Mouse (Mus musculus) large intestine, adult 2 months (tissue): ENCODE results near the gene Exoc4. TPM values are rescaled to one million over a fixed set of nuclear protein-coding genes. Genes with fewer than 3 reads are reported as not detected.

Experiments
- DNase-seq: peaks from one replicate; pipeline ENCODE4 v3.0.0-alpha.2; 2012; ENCODE audit warnings: low read depth, low spot score
- WGBS: fragments of 180-500 bp; shearing (Covaris S2); methylation state at CpG from one replicate; pipeline ENCODE4 v1.1.7; 2018; 5-methylcytosine and 5-hydroxymethylcytosine counted together
- polyA plus RNA-seq: library from polyadenylated mRNA; depleted of rRNA; stranded (reverse); fragments of >200 nt; gene quantifications from 2 replicates; pipeline ENCODE4 v1.2.3, GENCODE M21; 2012

Gene Exoc4
- polyA plus RNA-seq, 1 experiment, result 5.2 TPM

DNA sequence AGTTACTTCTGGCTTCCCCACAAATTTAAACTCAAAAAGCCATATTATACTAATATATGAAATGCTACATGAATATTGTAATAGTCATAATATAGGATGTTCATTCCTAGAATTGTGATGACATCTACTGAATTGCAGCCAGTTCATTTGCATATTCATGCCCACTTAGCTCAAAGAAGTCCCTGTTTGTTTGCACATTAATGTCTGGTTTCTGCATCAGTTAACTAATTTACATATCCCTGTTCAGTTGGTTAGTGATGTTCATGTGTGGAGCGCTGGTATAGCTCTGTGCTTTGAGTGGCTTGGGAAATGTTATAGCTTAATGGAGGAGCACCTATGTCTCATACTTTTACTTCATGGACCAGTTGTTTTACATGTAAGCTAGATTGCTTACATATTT lies 206.4 kb downstream of the Exoc4 start:
- DNase-seq, result no peak
- WGBS, result 96% methylated on average over 1 of the region's 1 CpGs

GRCm38 (mm10) chr6:33464862-33465261 lies 216.0 kb downstream of the Exoc4 start:
- WGBS, result 92% methylated on average over 3 of the region's 3 CpGs
- no peak for DNase-seq

DNA sequence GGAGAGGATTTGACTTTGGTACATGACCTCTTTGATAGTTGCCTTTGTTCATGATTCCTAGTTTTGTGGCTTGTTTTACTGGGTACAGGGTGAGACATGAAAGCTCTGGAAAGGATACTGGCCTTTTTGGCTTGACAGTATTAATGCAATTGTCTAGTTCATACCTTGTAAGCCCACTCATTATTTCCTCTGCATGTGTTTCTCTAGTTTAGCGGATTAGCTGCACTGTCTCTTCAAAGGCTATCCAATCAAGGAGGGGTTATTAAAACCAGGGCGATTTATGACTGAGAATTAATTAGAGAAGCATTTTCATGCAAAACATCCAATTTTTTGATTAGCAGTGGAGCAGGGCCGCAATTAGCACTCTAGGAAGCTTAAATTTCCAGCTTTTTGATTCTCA lies 216.5 kb downstream of the Exoc4 start:
- 92% methylated on average over 3 of the region's 3 CpGs for WGBS
- no peak for DNase-seq

- WGBS, result 90% methylated on average over 5 of the region's 5 CpGs
- no peak for DNase-seq
Measured at GRCm38 (mm10) chr6:33466168-33466839, 217.4 kb downstream of the Exoc4 start.

DNA sequence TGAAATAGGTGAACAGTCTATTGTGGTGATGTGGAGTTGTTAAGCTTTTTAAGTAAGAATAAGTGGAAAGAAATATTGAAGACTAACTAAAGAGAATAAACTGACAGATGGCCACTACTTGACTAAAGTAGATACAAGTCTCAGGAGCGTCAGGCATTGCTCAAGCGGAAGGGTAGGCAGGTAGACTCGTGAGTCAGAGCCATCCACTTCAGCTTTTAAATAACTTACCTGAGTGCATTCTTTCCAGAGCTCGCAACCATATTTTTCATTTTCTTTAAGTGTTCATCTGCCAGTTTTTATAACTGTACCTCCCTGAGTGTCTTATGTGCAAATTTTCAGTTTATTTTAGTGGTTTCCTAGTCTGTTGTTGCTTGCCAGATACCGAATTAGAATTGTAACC lies 219.6 kb downstream of the Exoc4 start:
- 87% methylated on average over 5 of the region's 5 CpGs for WGBS
- no peak for DNase-seq

DNA sequence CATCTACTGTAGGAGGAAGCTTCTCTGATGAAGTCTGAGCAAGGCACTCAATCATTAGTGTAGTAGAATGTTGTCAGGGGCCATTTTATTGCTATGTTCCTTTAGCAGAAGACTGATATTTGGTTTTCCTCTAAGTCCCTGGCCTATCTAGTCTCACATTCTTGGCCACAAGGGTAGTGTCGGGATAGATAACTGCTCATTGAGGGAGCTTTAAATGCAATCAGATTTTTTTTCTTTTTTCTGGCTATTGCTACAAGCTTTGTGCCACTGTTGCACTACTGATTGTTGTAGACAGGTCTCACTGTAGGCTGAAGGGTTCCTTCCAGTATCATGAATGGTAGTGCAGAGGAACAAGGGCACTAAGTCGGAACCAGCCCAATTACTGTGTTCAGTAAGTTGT lies 227.2 kb downstream of the Exoc4 start:
- DNase-seq, result no peak
- WGBS, result 96% methylated on average over 2 of the region's 2 CpGs

GRCm38 (mm10) chr6:33484568-33484967 lies 235.7 kb downstream of the Exoc4 start:
- DNase-seq, result no peak
- 74% methylated on average over 9 of the region's 9 CpGs for WGBS

DNA sequence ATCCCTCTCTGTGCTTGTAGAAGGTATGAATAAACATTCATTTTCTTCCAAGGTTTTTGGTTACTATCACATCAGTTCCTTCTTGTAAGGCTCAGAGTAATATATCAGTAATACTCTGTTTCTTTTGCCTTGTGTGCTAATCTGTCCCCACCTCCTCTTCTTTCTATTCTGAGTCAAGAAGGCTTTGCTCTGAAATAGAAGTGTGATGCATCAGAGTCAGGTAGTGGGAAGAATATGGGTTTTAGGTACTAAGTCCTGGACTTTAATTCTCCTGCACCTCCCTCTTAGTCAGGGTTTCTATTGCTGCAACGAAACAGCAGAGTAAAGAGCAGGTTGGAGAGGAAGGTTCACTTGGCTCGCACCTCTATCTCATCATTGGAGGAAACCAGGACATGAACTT lies 240.9 kb downstream of the Exoc4 start:
- no peak for DNase-seq
- 98% methylated on average over 2 of the region's 2 CpGs for WGBS

DNA sequence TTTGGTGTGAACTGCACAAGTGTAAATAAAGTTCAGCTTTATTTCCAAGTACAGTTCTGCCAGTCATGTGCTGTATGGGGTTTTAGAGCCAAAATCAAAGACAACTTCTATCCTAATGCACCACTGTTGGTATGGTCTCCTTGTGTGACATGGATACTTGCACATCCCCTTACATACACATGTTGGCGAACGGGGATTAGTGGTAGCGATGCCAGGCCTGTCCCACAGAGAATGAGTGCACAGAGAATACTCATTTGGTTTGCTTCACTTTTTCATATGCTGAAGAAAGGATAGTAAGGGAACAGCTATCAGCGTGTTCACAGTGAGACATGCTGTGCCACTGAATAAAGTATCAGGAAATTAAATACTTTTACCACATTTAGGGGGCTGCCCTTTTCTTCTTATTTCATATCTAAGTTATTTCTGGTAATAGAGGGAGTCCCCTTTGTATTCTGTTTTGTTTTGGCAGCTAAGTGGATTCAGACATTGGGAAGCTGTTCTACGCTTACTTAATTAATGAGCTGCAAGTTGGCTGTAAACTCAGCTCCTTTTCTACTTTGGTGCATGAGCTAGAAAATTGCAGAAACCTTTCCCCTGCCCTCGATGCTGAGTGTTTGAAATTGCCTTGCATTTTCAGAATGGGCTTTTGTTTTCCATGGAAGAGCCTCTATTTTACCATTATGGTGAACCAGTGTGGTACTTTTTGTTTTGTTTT lies 247.4 kb downstream of the Exoc4 start:
- WGBS, result 86% methylated on average over 6 of the region's 6 CpGs
- DNase-seq, result no peak

- no peak for DNase-seq
Measured at GRCm38 (mm10) chr6:33497348-33497747, 248.5 kb downstream of the Exoc4 start.

DNA sequence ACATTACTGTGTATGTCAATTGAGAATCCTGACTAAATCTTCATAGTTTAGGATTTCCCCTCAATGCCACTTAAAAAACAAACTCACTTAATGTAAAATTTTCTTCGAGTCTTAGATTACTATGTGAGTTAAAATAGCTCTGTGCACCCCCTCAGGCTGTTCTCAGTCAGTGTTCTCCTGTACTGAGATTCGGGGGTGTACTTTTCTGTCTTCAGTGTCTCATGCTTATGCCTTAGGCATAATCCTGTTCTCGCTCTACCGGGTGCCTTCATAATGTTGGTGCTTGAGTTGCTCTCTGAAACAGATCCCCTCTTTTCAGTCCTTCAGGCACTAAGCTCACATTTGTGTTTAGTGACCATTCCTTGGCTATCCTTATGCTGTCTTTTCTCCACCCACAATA lies 253.5 kb downstream of the Exoc4 start:
- no peak for DNase-seq
- 95% methylated on average over 4 of the region's 4 CpGs for WGBS

DNA sequence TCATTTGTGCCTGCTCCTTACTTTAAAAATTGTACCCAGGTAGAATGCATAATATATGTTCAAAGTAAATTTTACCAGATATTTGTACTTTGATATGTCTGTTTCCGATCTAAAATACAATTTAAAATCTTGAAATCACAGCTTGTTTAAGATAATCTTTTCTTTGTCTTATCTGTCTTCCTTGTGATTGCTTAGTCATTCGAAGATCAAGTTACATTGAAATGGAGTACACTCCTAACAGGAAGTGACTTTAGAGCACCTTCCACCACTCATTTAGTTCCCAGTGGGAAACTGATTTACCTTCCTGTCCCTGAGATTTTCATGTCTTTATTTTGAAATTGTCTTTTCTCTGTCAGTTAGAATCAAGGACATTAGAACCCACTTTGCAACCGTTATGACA lies 254.5 kb downstream of the Exoc4 start:
- DNase-seq, result no peak
- WGBS, result 73% methylated on average over 3 of the region's 3 CpGs

- no peak for DNase-seq
Measured at GRCm38 (mm10) chr6:33507134-33507533, 258.2 kb downstream of the Exoc4 start.

GRCm38 (mm10) chr6:33515391-33515790 lies 266.5 kb downstream of the Exoc4 start:
- WGBS, result 38% methylated on average over 4 of the region's 4 CpGs
- DNase-seq, result no peak

DNA sequence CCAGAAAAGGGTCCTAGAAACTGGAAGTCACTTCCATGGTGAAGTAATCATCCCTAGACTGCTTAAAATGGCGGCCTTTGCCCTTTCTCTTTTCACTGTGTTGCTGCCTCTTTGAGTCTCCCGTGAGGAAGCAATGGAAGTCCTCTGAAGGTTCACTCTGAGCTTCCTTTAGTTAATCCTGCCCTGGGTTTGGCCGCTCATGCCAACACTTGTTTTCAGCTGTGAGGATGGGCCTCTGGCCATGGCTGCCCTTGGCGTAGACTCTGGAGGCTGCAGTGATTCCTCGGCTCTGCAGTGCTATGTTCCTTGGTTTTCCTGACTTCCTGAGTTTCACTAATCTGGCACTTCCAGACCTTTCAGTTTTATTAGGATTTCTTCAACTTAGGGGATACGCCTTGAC lies 267.9 kb downstream of the Exoc4 start:
- WGBS, result 86% methylated on average over 6 of the region's 6 CpGs
- no peak for DNase-seq

- WGBS, result 82% methylated on average over 5 of the region's 5 CpGs
- DNase-seq, result no peak
Measured at GRCm38 (mm10) chr6:33517890-33518410, 269.1 kb downstream of the Exoc4 start.

DNA sequence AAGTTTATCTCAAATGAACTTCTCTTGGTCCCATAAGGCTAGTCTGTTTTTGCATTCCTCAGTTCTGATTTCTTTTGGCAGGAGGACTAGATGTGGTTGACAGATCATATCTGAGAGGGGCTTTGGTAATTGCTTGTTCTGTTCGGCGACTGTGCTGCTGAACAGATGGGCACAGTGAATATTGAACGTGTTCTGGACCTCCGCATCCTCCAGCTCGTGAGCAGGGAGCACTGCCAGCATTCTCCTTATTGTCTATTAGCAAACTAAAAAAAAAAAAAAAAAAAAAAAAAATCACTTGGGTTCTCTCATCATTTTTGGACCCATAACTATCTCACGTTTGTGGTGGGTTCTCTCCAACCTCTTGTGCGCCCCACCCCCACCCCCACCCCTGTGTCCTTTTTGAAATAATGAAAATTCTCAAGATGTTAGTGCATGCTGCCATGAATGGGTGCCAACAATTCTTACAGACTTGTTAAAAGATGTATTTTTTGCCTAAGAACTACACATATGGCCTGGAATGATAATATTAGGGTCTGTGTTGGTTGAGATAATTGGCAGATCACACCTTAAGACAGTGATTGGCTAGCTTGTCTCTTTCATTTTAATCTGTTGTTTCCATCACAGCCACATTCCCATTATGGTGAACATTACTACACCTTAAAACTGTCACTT lies 276.9 kb downstream of the Exoc4 start:
- 90% methylated on average over 7 of the region's 7 CpGs for WGBS
- no peak for DNase-seq

- WGBS, result 30% methylated on average over 1 of the region's 1 CpGs
- DNase-seq, result no peak
Measured at GRCm38 (mm10) chr6:33540356-33540755, 291.5 kb downstream of the Exoc4 start.

DNA sequence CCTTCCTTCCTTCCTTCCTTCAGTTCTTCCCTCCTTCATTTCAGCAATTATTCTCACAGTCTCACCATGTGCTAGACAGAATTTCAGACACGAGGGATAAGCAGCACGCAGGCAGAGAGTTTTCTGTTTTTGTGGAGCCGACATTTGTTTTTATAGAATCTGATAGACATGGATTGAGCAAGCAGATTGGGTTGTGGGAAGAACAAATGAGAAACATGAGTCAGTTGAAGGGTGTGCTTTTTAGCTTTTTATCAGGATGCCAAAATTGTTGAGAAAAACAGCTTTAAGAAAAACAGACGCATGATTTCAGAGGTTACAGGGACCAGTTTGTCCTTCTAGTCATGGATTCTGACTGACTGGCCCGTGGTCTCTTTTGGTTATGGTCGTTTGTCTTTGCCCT lies 293.8 kb downstream of the Exoc4 start:
- no peak for DNase-seq

DNA sequence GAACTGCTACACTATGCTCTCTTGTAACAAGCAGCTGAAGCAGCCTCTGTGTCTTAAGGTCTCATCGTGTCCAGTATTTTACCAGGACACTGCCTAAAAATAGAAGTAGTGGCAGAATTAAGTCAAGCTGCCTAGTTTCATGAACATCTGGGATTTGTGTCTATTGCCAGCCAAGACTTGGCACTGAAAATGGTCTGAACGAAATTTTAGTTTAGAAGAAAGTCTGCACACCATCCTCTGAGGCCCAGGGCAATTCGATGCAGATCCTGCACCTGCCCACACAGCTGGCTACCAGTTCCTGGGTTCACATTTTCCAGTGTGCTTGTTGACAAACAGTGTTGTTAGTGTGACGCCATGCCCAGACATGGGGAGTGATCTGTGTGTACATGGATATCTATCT lies 303.0 kb downstream of the Exoc4 start:
- WGBS, result 70% methylated on average over 4 of the region's 4 CpGs
- DNase-seq, result no peak

More for the DNA sequence above, 293.8 kb downstream of the Exoc4 start:
- WGBS, result 89% methylated on average over 6 of the region's 6 CpGs

DNA sequence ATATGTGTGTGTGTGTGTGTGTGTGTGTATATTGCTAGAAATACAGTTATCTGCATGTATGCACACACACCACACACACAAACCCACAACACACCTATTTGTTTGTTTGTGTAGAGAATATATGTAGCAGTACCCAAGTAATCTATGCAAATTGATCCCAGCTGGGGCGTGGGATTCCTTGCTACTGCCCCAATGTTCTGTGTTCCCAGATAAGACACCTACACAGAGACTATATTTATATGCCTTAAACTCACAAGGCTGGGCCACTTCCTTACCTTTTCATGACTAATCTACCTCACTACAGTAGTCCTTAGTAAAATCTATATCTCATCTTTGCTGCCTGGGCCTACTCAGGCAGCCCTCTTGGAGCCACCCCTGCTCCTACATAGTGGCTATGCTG lies 312.0 kb downstream of the Exoc4 start:
- WGBS, result 93% methylated on average over 1 of the region's 1 CpGs
- no peak for DNase-seq
